Mouse (Mus musculus) intestine, embryonic 16.5 days (tissue): ENCODE measurements around the gene Acot8. TPM values are rescaled to one million over a fixed set of nuclear protein-coding genes. Genes with fewer than 3 reads are reported as not detected.

Source experiments
- polyA plus RNA-seq: library from polyadenylated mRNA; unstranded; fragments of >200 nt; fragmentation: Nextera tagmentation; extraction: Ambion mirVana; gene quantifications from 2 replicates; pipeline ENCODE4 v1.2.1, GENCODE M21; 2015

Acot8 gene
- polyA plus RNA-seq, 1 experiment from 2014 or later, result 37.5 TPM

Other genes with a start within 250 kb of the Acot8 start
- gene Wfdc2, start 242.5 kb downstream of the Acot8 start, polyA plus RNA-seq, result 36.8 and 42.4 TPM in 2 replicates
- gene Spint3, start 231.4 kb downstream of the Acot8 start, polyA plus RNA-seq, result not detected in 2 replicates
- 0.59 and 1.4 TPM in 2 replicates for gene Wfdc6a, start 219.4 kb downstream of the Acot8 start, polyA plus RNA-seq
- gene Eppin, start 211.3 kb downstream of the Acot8 start, polyA plus RNA-seq, result not detected in 2 replicates
- not detected in 2 replicates for gene Wfdc6b, start 191.4 kb downstream of the Acot8 start, polyA plus RNA-seq
- not detected in 2 replicates for gene Wfdc8, start 191.3 kb downstream of the Acot8 start, polyA plus RNA-seq
- not detected in 2 replicates for gene Wfdc16, start 166.1 kb downstream of the Acot8 start, polyA plus RNA-seq
- gene Wfdc10, start 148.8 kb downstream of the Acot8 start, polyA plus RNA-seq, result 0.34 TPM in 1 of 2 replicates, not detected in the other
- not detected in 2 replicates for gene Wfdc9, start 148.3 kb downstream of the Acot8 start, polyA plus RNA-seq
- gene Wfdc11, start 130.8 kb downstream of the Acot8 start, polyA plus RNA-seq, result not detected in 2 replicates
- gene Wfdc13, start 119.8 kb downstream of the Acot8 start, polyA plus RNA-seq, result 0.17 and 0.21 TPM in 2 replicates
- gene Spint4, start 106.4 kb downstream of the Acot8 start, polyA plus RNA-seq, result not detected in 2 replicates
- gene Spint5, start 89.6 kb downstream of the Acot8 start, polyA plus RNA-seq, result not detected in 2 replicates
- gene Wfdc3, start 59.0 kb downstream of the Acot8 start, polyA plus RNA-seq, result 1.3 and 1.8 TPM in 2 replicates
- 55.9 and 56.9 TPM in 2 replicates for gene Dnttip1, start 58.9 kb downstream of the Acot8 start, polyA plus RNA-seq
- 360 and 426 TPM in 2 replicates for gene Ube2c, start 35.0 kb downstream of the Acot8 start, polyA plus RNA-seq
- gene Tnnc2, start 24.9 kb downstream of the Acot8 start, polyA plus RNA-seq, result 3.2 and 3.9 TPM in 2 replicates
- 18.3 and 19.6 TPM in 2 replicates for gene Snx21, start 19.1 kb downstream of the Acot8 start, polyA plus RNA-seq
- gene Zswim3, start 216 bp upstream of the Acot8 start, polyA plus RNA-seq, result 9.3 and 10.3 TPM in 2 replicates
- gene Zswim1, start 17.8 kb upstream of the Acot8 start, polyA plus RNA-seq, result 11.7 and 13.4 TPM in 2 replicates
- not detected in 2 replicates for gene Spata25, start 23.7 kb upstream of the Acot8 start, polyA plus RNA-seq
- 418 and 551 TPM in 2 replicates for gene Ctsa, start 28.0 kb upstream of the Acot8 start, polyA plus RNA-seq
- gene Neurl2, start 28.6 kb upstream of the Acot8 start, polyA plus RNA-seq, result 6.1 and 7.5 TPM in 2 replicates
- gene Pltp, start 52.8 kb upstream of the Acot8 start, polyA plus RNA-seq, result 31.4 and 31.5 TPM in 2 replicates
- gene Pcif1, start 74.4 kb upstream of the Acot8 start, polyA plus RNA-seq, result 57.9 and 64.0 TPM in 2 replicates
- gene Zfp335, start 106.9 kb upstream of the Acot8 start, polyA plus RNA-seq, result 9.6 and 10.5 TPM in 2 replicates
- gene Mmp9, start 135.9 kb upstream of the Acot8 start, polyA plus RNA-seq, result 7.6 and 9.3 TPM in 2 replicates
- 0.23 and 0.32 TPM in 2 replicates for gene Slc12a5, start 155.9 kb upstream of the Acot8 start, polyA plus RNA-seq
- gene Ncoa5, start 230.0 kb upstream of the Acot8 start, polyA plus RNA-seq, result 41.4 and 42.4 TPM in 2 replicates